Mouse (Mus musculus) lung, postnatal 4 days (tissue): Measurements from ENCODE around the gene Lrrc56.

Experiments used
- DNase-seq, 2 experiments: peaks; one replicate each; pipeline ENCODE4 v3.0.0; 2021

Lrrc56 gene

GRCm38 (mm10) chr7:141192776-141193347 is 1.1 kb upstream of the Lrrc56 start:
- DNase-seq = peak; percentile 52 to 79

GRCm38 (mm10) chr7:141193348-141193856 is 555 bp upstream of the Lrrc56 start:
- DNase-seq = peak; percentile 56 to 67

GRCm38 (mm10) chr7:141194409-141194808 is 452 bp downstream of the Lrrc56 start:
- DNase-seq = no peak

- DNase-seq = peak; percentile 91 to 92
Measured at GRCm38 (mm10) chr7:141194830-141195229, 873 bp downstream of the Lrrc56 start.

GRCm38 (mm10) chr7:141195754-141196153 is 1.8 kb downstream of the Lrrc56 start:
- no peak for DNase-seq

- DNase-seq = no peak
Measured at GRCm38 (mm10) chr7:141196619-141197282, 2.8 kb downstream of the Lrrc56 start.

- no peak for DNase-seq
Measured at GRCm38 (mm10) chr7:141198121-141198520, 4.2 kb downstream of the Lrrc56 start.

- DNase-seq = no peak
Measured at GRCm38 (mm10) chr7:141204546-141204945, 10.6 kb downstream of the Lrrc56 start.

- peak in 1 of 2 experiments; percentile 19 for DNase-seq
Measured at GRCm38 (mm10) chr7:141205504-141205903, 11.5 kb downstream of the Lrrc56 start.

- DNase-seq = peak in 1 of 2 experiments; percentile 18
Measured at GRCm38 (mm10) chr7:141206182-141206937, 12.4 kb downstream of the Lrrc56 start.

DNA sequence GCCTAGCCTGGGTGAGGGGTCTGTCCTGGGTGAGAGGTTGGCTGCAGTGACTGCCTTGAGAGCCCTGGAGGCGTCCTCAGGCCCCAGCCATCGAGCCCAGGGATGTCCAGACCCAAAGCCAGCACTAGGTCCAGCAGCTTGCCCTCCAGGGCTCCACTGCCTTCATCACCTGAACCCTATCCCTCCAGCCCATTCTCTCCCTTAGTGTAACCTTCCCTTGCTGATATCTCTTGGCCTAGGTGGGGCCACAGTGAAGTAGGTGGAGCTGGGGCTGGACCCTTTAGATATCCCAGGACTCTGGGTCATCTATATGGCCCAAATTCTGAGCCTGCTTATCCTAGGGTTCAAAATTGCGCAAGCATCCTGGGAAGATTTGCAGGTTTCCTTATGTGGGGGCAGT is 15.6 kb downstream of the Lrrc56 start:
- peak in 1 of 2 experiments; percentile 17 for DNase-seq

- DNase-seq = no peak
Measured at GRCm38 (mm10) chr7:141210137-141210536, 16.2 kb downstream of the Lrrc56 start.

GRCm38 (mm10) chr7:141210606-141211131 is 16.7 kb downstream of the Lrrc56 start:
- no peak for DNase-seq

DNA sequence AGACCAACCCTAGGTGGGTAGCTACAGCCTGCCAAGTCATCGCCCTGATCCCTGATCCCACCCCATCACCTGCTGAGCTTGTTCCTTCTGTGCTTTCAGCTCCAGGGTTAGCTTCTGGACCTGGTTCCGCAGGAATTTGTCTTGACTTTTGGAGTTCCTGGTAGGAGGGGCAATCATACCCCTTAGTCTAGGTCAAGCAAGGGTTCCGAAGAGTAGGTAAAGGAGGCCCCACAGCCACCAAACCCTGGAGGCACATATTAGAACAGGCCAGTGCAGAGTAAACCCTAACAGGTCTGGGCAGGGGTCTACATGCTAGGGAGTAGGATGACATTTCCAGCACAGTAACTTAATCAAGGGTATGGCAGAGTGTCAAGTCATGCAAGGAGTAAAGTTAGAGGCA is 19.2 kb downstream of the Lrrc56 start:
- no peak for DNase-seq

DNA sequence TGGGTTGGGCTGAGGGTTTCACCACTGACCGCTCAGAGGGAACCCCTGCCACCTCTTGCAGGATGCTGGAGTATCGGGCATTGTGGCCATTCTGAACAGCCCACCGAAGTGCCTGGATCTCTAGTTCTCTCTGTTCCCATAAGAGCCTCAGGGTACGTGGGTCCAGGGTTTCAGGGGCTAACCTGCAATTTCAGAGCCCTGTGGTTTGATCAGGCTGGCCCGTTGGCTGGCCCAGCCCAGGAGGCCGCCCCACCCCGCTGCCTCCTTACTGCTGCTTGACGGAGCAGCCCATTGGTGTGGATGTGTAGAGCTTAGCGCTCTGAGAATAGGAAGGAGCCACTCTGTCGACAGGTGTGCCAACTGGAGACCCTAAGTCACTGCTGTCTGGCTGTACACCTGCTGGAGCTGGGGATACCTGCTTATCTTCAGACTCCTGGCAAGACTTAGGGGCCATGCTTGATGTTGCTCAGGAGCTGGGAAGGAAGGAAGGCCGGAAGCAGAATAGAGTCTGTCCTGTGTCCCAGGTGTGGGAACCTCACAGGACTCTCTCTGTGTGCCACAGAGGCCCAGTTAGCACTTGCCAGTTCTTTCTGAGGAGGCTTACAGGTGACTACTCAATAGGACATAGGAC is 19.8 kb downstream of the Lrrc56 start, which contains the start of gene Lmntd2:
Gene Lmntd2, minus strand, starts transcription at position 476 of the 631 bp plus-strand sequence.
- DNase-seq = no peak

DNA sequence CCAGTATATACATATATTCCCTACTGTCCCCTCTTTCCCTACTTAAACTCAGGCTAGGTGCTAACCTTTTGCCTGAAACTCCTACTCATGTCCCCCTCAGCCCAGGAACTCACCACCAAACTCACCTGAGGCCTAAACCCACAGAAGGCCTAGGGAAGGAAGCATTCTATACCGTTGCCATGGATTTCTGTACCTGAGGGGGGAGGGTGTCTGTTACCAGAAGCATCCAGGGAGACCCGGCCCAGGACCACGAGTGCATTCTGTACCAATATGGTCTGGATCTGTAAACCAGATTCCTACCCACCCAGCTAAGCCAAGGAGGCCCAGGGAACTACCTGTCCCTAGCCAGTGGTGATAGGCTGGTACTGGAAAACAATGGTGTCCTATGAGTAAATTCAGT is 20.4 kb downstream of the Lrrc56 start:
- DNase-seq = no peak

DNA sequence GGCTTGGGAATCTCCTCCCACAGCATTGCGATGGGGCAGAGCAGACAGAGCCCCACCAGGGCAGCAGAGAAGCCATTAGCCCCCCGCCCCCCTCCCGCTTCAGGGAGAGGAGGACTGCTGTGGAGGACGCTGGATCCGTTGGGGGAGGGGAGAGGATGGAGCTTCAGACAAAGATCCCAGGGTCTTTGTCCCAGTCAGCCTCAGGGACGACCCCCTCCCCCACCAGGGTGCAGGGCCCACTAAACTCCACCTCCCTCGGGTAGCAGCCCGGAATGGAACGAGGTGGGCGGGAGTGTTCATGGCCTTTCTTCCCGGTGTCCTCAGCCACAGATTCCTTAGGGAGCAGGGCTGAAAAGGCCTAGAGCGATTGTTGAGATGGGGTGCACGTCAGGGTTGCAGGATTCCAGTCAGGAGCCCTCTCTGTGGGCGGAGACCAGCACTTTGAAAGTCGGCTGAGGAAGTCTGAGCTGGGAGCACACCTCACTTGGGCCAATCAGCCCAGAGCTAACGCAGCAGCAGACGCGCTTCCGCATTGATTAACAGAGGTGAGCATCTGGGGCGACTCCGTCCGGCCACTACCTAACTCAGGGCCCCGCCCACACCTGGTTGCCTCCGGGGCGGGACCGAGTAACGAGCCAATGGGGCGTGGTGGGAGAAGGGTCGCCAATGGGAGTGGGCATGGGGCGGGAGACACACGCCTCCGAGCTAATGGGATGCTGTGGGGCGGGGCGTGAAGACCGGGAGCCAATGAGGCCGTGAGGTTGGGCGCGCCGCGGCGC is 21.3 kb downstream of the Lrrc56 start, which contains the start of gene Rassf7:
Gene Rassf7, plus strand, starts transcription at position 760 of the 779 bp plus-strand sequence.
- peak; percentile 95 to 97 for DNase-seq

- peak; percentile 88 to 92 for DNase-seq
Measured at GRCm38 (mm10) chr7:141215880-141216733, 22.1 kb downstream of the Lrrc56 start.

- DNase-seq = no peak
Measured at GRCm38 (mm10) chr7:141216894-141217293, 22.9 kb downstream of the Lrrc56 start.

GRCm38 (mm10) chr7:141217343-141218013 is 23.5 kb downstream of the Lrrc56 start:
- no peak for DNase-seq
